Mouse (Mus musculus): Measurements from ENCODE around the gene Olfr50. TPM values are rescaled to one million over a fixed set of nuclear protein-coding genes. Genes with fewer than 3 reads are reported as not detected.

Olfr50 gene
- not detected in 2 replicates for polyA plus RNA-seq (2012; rRNA removed)

DNA sequence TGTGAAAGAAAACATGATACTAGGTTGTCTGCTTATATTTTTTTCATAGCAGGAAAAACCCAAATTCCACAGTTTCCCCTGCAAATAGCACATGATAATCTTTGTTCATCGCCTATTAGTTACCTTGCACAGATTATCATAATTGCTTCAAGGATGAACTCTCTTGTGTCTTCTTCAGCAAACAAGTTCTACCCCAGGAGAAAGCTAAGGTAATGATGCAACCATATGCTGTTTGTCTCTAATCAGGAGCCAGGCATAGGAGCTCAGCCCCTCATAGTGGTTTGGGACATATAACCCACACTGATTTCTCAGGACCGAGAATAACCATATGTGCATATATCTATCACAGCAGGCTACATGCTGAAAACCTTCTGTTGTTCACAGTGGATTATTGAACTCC is at the start of gene Olfr50:
Gene Olfr50, plus strand, starts transcription at position 301 of the 400 bp plus-strand sequence.

DNA sequence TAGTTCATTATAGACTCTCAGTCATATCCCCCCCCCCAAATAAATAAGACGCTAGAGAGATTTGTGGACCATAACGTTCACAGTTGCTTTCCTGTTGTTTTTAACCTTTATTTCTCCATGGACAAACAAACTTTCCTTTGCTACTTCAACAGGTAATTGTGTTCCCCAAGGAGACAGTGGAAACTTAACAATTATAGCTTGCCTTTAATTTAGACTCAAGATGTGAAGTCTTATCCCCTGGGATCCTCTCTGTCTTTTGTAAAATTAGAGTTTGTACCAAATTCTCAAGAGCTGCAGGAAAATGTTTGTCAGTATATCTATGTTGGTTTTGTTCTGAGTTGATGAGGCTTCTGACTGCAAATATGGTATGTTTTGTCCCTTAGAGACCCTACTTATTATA is 6.4 kb upstream of the Olfr50 start, which contains the start of gene Olfr348:
Gene Olfr348, plus strand, starts transcription at position 301 of the 400 bp plus-strand sequence.

DNA sequence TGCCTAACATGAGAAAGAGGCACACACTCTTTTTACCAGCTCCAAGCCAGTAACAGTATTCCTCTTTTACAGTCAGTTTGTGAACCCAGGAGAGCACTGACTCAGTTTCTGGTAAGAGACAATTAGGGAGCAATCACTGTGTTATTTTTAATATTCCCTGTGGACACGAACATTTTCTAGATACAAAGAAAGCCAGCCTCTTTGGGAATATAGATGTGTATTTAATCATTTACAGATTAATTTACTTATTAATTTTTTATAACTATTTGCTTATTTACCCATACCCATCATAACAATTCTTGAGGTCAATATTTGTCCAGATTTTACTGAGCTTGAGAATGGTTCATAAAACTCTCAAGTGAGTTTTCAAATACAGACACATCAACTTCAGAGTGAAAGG is 26.6 kb downstream of the Olfr50 start, which contains the start of gene Olfr3:
Gene Olfr3, minus strand, starts transcription at position 101 of the 400 bp plus-strand sequence.

DNA sequence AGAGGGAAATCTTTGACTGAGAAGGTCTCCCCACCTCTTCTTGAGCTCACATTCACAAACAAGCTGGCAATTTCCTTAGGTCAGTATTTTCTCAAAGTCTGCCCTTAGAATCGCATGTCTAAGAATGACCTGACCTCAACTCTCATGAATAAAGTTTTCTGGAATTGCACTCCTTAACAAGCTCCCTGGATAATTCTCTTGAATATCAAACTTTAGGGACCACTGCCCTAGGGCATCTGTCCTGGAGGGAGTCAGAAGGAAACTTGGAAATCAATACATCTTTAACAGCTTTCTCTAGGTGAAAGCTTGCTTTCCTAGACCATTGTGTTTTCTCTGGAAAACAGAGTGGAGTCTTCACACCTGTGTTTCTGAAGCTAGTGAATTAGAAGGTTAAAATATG is 55.7 kb downstream of the Olfr50 start, which contains the start of gene Olfr350:
Gene Olfr350, plus strand, starts transcription at position 301 of the 400 bp plus-strand sequence.

Other genes starting within 250 kb of the Olfr50 start
- gene Olfr344, start 223.9 kb upstream of the Olfr50 start, polyA plus RNA-seq (2012; rRNA removed) = not detected in 2 replicates
- not detected in 2 replicates for gene Olfr345, start 150.5 kb upstream of the Olfr50 start, polyA plus RNA-seq (2012; rRNA removed)
- not detected in 2 replicates for gene Olfr346, start 104.8 kb upstream of the Olfr50 start, polyA plus RNA-seq (2012; rRNA removed)
- not detected in 2 replicates for gene Olfr347, start 58.6 kb upstream of the Olfr50 start, polyA plus RNA-seq (2012; rRNA removed)
- gene Olfr348, start 6.3 kb upstream of the Olfr50 start, polyA plus RNA-seq (2012; rRNA removed) = not detected in 2 replicates
- gene Olfr3, start 26.5 kb downstream of the Olfr50 start, polyA plus RNA-seq (2012; rRNA removed) = not detected in 2 replicates
- not detected in 2 replicates for gene Olfr350, start 55.8 kb downstream of the Olfr50 start, polyA plus RNA-seq (2012; rRNA removed)
- not detected in 2 replicates for gene Olfr351, start 72.1 kb downstream of the Olfr50 start, polyA plus RNA-seq (2012; rRNA removed)
- gene Olfr352, start 77.9 kb downstream of the Olfr50 start, polyA plus RNA-seq (2012; rRNA removed) = not detected in 2 replicates
- gene Olfr353, start 102.4 kb downstream of the Olfr50 start, polyA plus RNA-seq (2012; rRNA removed) = not detected in 2 replicates
- not detected in 2 replicates for gene Olfr354, start 115.1 kb downstream of the Olfr50 start, polyA plus RNA-seq (2012; rRNA removed)
- not detected in 2 replicates for gene Olfr355, start 138.4 kb downstream of the Olfr50 start, polyA plus RNA-seq (2012; rRNA removed)
- gene Olfr356, start 146.6 kb downstream of the Olfr50 start, polyA plus RNA-seq (2012; rRNA removed) = not detected in 2 replicates
- gene Olfr357, start 203.3 kb downstream of the Olfr50 start, polyA plus RNA-seq (2012; rRNA removed) = not detected in 2 replicates
- gene Olfr358, start 218.8 kb downstream of the Olfr50 start, polyA plus RNA-seq (2012; rRNA removed) = not detected in 2 replicates

Measured in liver, embryonic 14 days (tissue).